Mouse (Mus musculus): Measurements from ENCODE around the gene Cdc42bpa.

- TF ChIP-seq POLR2A (IDR thresholded peaks at IDR 0.05; ENCODE audit: low read depth, low read length) (no peak), CTCF (conservative IDR thresholded peaks at IDR 0.05; ENCODE audit: insufficient read depth, insufficient read length, low read depth, low read length) (no peak)
Observed at GRCm38 (mm10) chr1:180168294-180168693, 208.0 kb downstream of the Cdc42bpa start.

Measured in kidney, adult 2 months (tissue).